Mouse (Mus musculus) embryonic fibroblast, embryonic 13.5 days (primary cell): ENCODE measurements around the gene Ccr4.

Experiments used
- CTCF ChIP-seq: IDR thresholded peaks from 2 replicates; pipeline ENCODE4 v1.5.1; 2011; ENCODE audit warnings: mild to moderate bottlenecking, control low read depth, low read length, moderate library complexity, borderline replicate concordance; ENCODE audit not compliant: insufficient read depth
- POLR2A ChIP-seq: IDR thresholded peaks from 2 replicates; pipeline ENCODE4 v1.6.1; 2011; ENCODE audit warnings: low read depth, mild to moderate bottlenecking, control low read depth, low read length, moderate library complexity

DNA sequence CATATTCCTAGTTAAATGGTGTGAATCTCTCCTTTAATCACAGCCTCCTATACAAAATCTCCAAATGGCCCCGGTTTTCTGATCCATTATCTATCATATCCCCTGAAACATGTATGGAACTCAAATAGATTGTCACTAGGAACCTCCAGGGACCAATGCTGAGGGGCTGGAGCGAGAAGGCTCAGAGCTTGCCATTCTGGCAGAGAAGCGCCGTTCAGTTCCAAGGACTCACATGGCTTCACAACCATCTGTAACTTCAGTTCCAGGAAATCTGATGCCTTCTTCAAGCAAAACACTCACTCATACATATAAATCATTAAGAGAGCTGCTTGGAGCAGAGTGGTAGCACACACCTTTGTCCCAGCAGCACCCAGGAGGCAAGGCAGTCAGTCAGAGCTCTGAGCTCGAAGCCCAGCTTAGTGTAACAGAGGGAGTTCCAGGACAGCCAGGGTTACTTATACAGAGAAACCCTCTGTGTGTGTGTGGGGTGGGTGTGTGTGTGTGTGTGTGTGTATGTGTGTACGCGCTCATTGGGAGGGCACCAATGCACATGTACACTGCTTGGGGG is 34.4 kb upstream of the Ccr4 start:
- TF ChIP-seq POLR2A (no peak), CTCF (no peak)
